Mouse (Mus musculus) neural tube, embryonic 15.5 days (tissue): ENCODE measurements at regions not wholly inside any gene's neighbourhood (a gene's known extent, or its start where the extent isn't known, plus 50 kb on each side); places are given as distances from the start of the nearest gene placed in this dataset.

ENCODE experiments used
- ATAC-seq: fragments of 200-750 bp; cut with Nextera tagmentation; 2 replicates; pipeline ENCODE4 v1.8.0; 2017; ENCODE audit warnings: mild to moderate bottlenecking, moderate TSS enrichment, moderate library complexity; ENCODE audit not compliant: low FRiP score
- H3K27ac ChIP-seq: fragments of 300-500 bp; sonication (generic); replicated peaks from 2 replicates; pipeline ENCODE4 v1.5.1; 2015; ENCODE audit warnings: mild to moderate bottlenecking, inconsistent platforms
- H3K27me3 ChIP-seq: fragments of 300-500 bp; sonication (generic); replicated peaks from 2 replicates; pipeline ENCODE4 v1.6.1; 2015; ENCODE audit warnings: inconsistent platforms
- H3K36me3 ChIP-seq: fragments of 300-500 bp; sonication (generic); 2 replicates; pipeline ENCODE4 v1.6.1; 2015; ENCODE audit warnings: inconsistent platforms
- H3K4me1 ChIP-seq: fragments of 300-500 bp; sonication (generic); 2 replicates; pipeline ENCODE4 v1.6.1; 2015; ENCODE audit warnings: inconsistent platforms
- H3K4me2 ChIP-seq: fragments of 300-500 bp; sonication (generic); 2 replicates; pipeline ENCODE4 v1.6.1; 2015; ENCODE audit warnings: inconsistent platforms, mild to moderate bottlenecking, moderate library complexity
- H3K4me3 ChIP-seq: fragments of 300-500 bp; sonication (generic); replicated peaks from 2 replicates; pipeline ENCODE4 v1.5.1; 2015; ENCODE audit warnings: mild to moderate bottlenecking, inconsistent platforms
- H3K9ac ChIP-seq: fragments of 300-500 bp; sonication (generic); replicated peaks from 2 replicates; pipeline ENCODE4 v1.6.1; 2015; ENCODE audit warnings: mild to moderate bottlenecking, inconsistent platforms
- H3K9me3 ChIP-seq: fragments of 300-500 bp; sonication (generic); replicated peaks from 2 replicates; pipeline ENCODE4 v1.6.1; 2016; ENCODE audit warnings: inconsistent platforms
- WGBS: fragments of 180-500 bp; shearing (Covaris S2); methylation state at CpG from one replicate; pipeline ENCODE4 v1.1.7; 2015; ENCODE audit warnings: mixed read lengths; 5-methylcytosine and 5-hydroxymethylcytosine counted together

- 94% methylated on average over 3 of the region's 3 CpGs for WGBS
Observed at GRCm38 (mm10) chr13:11490766-11491165, 616.0 kb downstream of the Ryr2 start.

GRCm38 (mm10) chr13:11483142-11483541 is 623.6 kb downstream of the Ryr2 start:
- no peak for ATAC-seq
- no peak overlapping the region for H3K9ac ChIP-seq
- no peaks in the 10 kb centered on the region for H3K27me3 ChIP-seq
- H3K9me3 ChIP-seq = no peaks in the 10 kb centered on the region
- WGBS = 82% methylated on average over 1 of the region's 1 CpGs
- no peak overlapping the region for H3K4me2 ChIP-seq
- no peak overlapping the region for H3K4me3 ChIP-seq
- no peaks in the 10 kb centered on the region for H3K4me1 ChIP-seq
- no peak overlapping the region for H3K27ac ChIP-seq
- H3K36me3 ChIP-seq = no peaks in the 10 kb centered on the region

More at GRCm38 (mm10) chr13:11490766-11491165, 616.0 kb downstream of the Ryr2 start:
- no peak overlapping the region for H3K9ac ChIP-seq
- no peak overlapping the region for H3K27ac ChIP-seq
- H3K4me3 ChIP-seq = no peak overlapping the region
- no peaks in the 10 kb centered on the region for H3K36me3 ChIP-seq
- no peaks in the 10 kb centered on the region for H3K9me3 ChIP-seq
- H3K4me2 ChIP-seq = no peak overlapping the region
- ATAC-seq = no peak
- no peaks in the 10 kb centered on the region for H3K4me1 ChIP-seq
- H3K27me3 ChIP-seq = no peaks in the 10 kb centered on the region

GRCm38 (mm10) chr13:11482701-11483100 is 624.0 kb downstream of the Ryr2 start:
- H3K27me3 ChIP-seq = no peaks in the 10 kb centered on the region
- ATAC-seq = no peak

GRCm38 (mm10) chr13:11460251-11460650 is 646.5 kb downstream of the Ryr2 start:
- WGBS = 100% methylated on average over 2 of the region's 2 CpGs
- Histone ChIP-seq H3K9me3 (no peaks in the 10 kb centered on the region), H3K4me2 (no peak overlapping the region), H3K4me1 (peaks cover 5% of the 10 kb centered on the region; the same call in 1 of the 2 replicates), H3K27me3 (no peaks in the 10 kb centered on the region), H3K9ac (no peak overlapping the region), H3K4me3 (no peak overlapping the region), H3K27ac (no peak overlapping the region), H3K36me3 (no peaks in the 10 kb centered on the region)
- ATAC-seq = no peak

More at GRCm38 (mm10) chr13:11482701-11483100, 624.0 kb downstream of the Ryr2 start:
- Histone ChIP-seq H3K9ac (no peak overlapping the region), H3K27ac (no peak overlapping the region), H3K4me3 (no peak overlapping the region), H3K9me3 (no peaks in the 10 kb centered on the region), H3K4me1 (no peaks in the 10 kb centered on the region), H3K4me2 (no peak overlapping the region), H3K36me3 (no peaks in the 10 kb centered on the region)
- WGBS = 79% methylated on average over 3 of the region's 3 CpGs

- WGBS = 65% methylated on average over 3 of the region's 3 CpGs
Observed at GRCm38 (mm10) chr13:11455113-11455512, 651.6 kb downstream of the Ryr2 start.

GRCm38 (mm10) chr13:11452448-11452847 is 654.3 kb downstream of the Ryr2 start:
- ATAC-seq = no peak
- 78% methylated on average over 2 of the region's 2 CpGs for WGBS
- Histone ChIP-seq H3K36me3 (no peaks in the 10 kb centered on the region), H3K27me3 (no peaks in the 10 kb centered on the region), H3K9ac (no peak overlapping the region), H3K4me2 (no peak overlapping the region), H3K27ac (no peak overlapping the region), H3K4me1 (no peaks in the 10 kb centered on the region), H3K4me3 (no peak overlapping the region), H3K9me3 (no peaks in the 10 kb centered on the region)

More at GRCm38 (mm10) chr13:11455113-11455512, 651.6 kb downstream of the Ryr2 start:
- Histone ChIP-seq H3K27me3 (no peaks in the 10 kb centered on the region), H3K4me1 (no peaks in the 10 kb centered on the region), H3K4me2 (no peak overlapping the region), H3K36me3 (no peaks in the 10 kb centered on the region), H3K4me3 (no peak overlapping the region), H3K9me3 (no peaks in the 10 kb centered on the region), H3K9ac (no peak overlapping the region), H3K27ac (no peak overlapping the region)
- ATAC-seq = no peak

- H3K27me3 ChIP-seq = no peaks in the 10 kb centered on the region
- no peaks in the 10 kb centered on the region for H3K36me3 ChIP-seq
- 73% methylated on average over 7 of the region's 7 CpGs for WGBS
- no peak overlapping the region for H3K27ac ChIP-seq
- no peaks in the 10 kb centered on the region for H3K9me3 ChIP-seq
- no peak overlapping the region for H3K4me3 ChIP-seq
- H3K4me2 ChIP-seq = no peak overlapping the region
- H3K4me1 ChIP-seq = no peaks in the 10 kb centered on the region
- no peak for ATAC-seq
- H3K9ac ChIP-seq = no peak overlapping the region
Observed at GRCm38 (mm10) chr13:11432465-11433339, 674.0 kb downstream of the Ryr2 start.

- Histone ChIP-seq H3K9me3 (no peaks in the 10 kb centered on the region), H3K27me3 (no peaks in the 10 kb centered on the region), H3K4me1 (no peaks in the 10 kb centered on the region), H3K4me3 (no peak overlapping the region), H3K4me2 (no peak overlapping the region), H3K36me3 (no peaks in the 10 kb centered on the region), H3K27ac (no peak overlapping the region), H3K9ac (no peak overlapping the region)
- no peak for ATAC-seq
Observed at GRCm38 (mm10) chr13:11426820-11427219, 679.9 kb downstream of the Ryr2 start.

- no peak overlapping the region for H3K27ac ChIP-seq
- no peaks in the 10 kb centered on the region for H3K9me3 ChIP-seq
- no peak overlapping the region for H3K4me2 ChIP-seq
- no peaks in the 10 kb centered on the region for H3K27me3 ChIP-seq
- H3K4me3 ChIP-seq = no peak overlapping the region
- H3K4me1 ChIP-seq = no peaks in the 10 kb centered on the region
- H3K9ac ChIP-seq = no peak overlapping the region
- WGBS = 56% methylated on average over 2 of the region's 2 CpGs
- H3K36me3 ChIP-seq = no peaks in the 10 kb centered on the region
- ATAC-seq = no peak
Observed at GRCm38 (mm10) chr13:11392027-11392426, 714.7 kb downstream of the Ryr2 start.

- H3K27ac ChIP-seq = no peak overlapping the region
- H3K4me2 ChIP-seq = no peak overlapping the region
- H3K27me3 ChIP-seq = no peaks in the 10 kb centered on the region
- H3K4me3 ChIP-seq = no peak overlapping the region
- H3K9me3 ChIP-seq = no peaks in the 10 kb centered on the region
- no peaks in the 10 kb centered on the region for H3K36me3 ChIP-seq
- H3K4me1 ChIP-seq = no peaks in the 10 kb centered on the region
- H3K9ac ChIP-seq = no peak overlapping the region
- ATAC-seq = no peak
Observed at GRCm38 (mm10) chr13:11375452-11375851, 731.3 kb downstream of the Ryr2 start.

GRCm38 (mm10) chr13:11369456-11369855 is 737.3 kb downstream of the Ryr2 start:
- Histone ChIP-seq H3K4me1 (no peaks in the 10 kb centered on the region), H3K27ac (no peak overlapping the region), H3K9ac (no peak overlapping the region), H3K4me3 (no peak overlapping the region), H3K9me3 (no peaks in the 10 kb centered on the region), H3K27me3 (no peaks in the 10 kb centered on the region), H3K36me3 (no peaks in the 10 kb centered on the region), H3K4me2 (no peak overlapping the region)
- ATAC-seq = no peak
- WGBS = 57% methylated on average over 1 of the region's 1 CpGs

GRCm38 (mm10) chr13:11362872-11363271 is 743.9 kb downstream of the Ryr2 start:
- no peak overlapping the region for H3K4me2 ChIP-seq
- no peaks in the 10 kb centered on the region for H3K36me3 ChIP-seq
- H3K4me1 ChIP-seq = no peaks in the 10 kb centered on the region
- no peaks in the 10 kb centered on the region for H3K9me3 ChIP-seq
- ATAC-seq = no peak
- 79% methylated on average over 3 of the region's 3 CpGs for WGBS
- H3K27me3 ChIP-seq = no peaks in the 10 kb centered on the region
- H3K4me3 ChIP-seq = no peak overlapping the region
- no peak overlapping the region for H3K27ac ChIP-seq
- no peak overlapping the region for H3K9ac ChIP-seq
